Mouse (Mus musculus) C3H10T1/2 (cell line): ENCODE data around the gene Usp17le. TPM values are rescaled to one million over a fixed set of nuclear protein-coding genes. Genes with fewer than 3 reads are reported as not detected.

Source experiments
- polyA plus RNA-seq, 2 experiments: library from polyadenylated mRNA; unstranded; fragments of >200 nt; fragmentation: generic; extraction: Trizol; gene quantifications; one replicate each; pipeline ENCODE4 v1.2.1; 2012; ENCODE audit warnings: missing spikeins in 2 of 2

Gene Usp17le
- polyA plus RNA-seq, result under 1 TPM; 0.01 to 0.18 TPM

GRCm38 (mm10) chr7:104777370-104777769 is at the start of gene Usp17le:
Gene Usp17le, minus strand, starts transcription at chr7:104777470.

Other genes starting within 250 kb of the Usp17le start
- not detected for gene Olfr651, start 227.3 kb downstream of the Usp17le start, polyA plus RNA-seq
- gene Olfr652, start 216.6 kb downstream of the Usp17le start, polyA plus RNA-seq, result not detected
- gene Olfr653, start 200.2 kb downstream of the Usp17le start, polyA plus RNA-seq, result not detected
- not detected for gene Olfr654, start 190.4 kb downstream of the Usp17le start, polyA plus RNA-seq
- gene Olfr655, start 175.7 kb downstream of the Usp17le start, polyA plus RNA-seq, result not detected
- gene Olfr656, start 163.5 kb downstream of the Usp17le start, polyA plus RNA-seq, result not detected
- not detected for gene Olfr657, start 152.7 kb downstream of the Usp17le start, polyA plus RNA-seq
- not detected for gene Olfr658, start 130.2 kb downstream of the Usp17le start, polyA plus RNA-seq
- gene Olfr659, start 110.7 kb downstream of the Usp17le start, polyA plus RNA-seq, result not detected
- gene Olfr661, start 91.0 kb downstream of the Usp17le start, polyA plus RNA-seq, result not detected
- gene Usp17lb, start 65.1 kb upstream of the Usp17le start, polyA plus RNA-seq, result under 1 TPM; 0.05 to 0.08 TPM
- under 1 TPM; 0.09 to 0.27 TPM for gene Usp17la, start 79.5 kb upstream of the Usp17le start, polyA plus RNA-seq
- not detected for gene Olfr665, start 100.6 kb upstream of the Usp17le start, polyA plus RNA-seq
- not detected for gene Olfr666, start 118.5 kb upstream of the Usp17le start, polyA plus RNA-seq
- not detected for gene Olfr667, start 144.0 kb upstream of the Usp17le start, polyA plus RNA-seq
- not detected for gene Olfr668, start 150.6 kb upstream of the Usp17le start, polyA plus RNA-seq
- not detected for gene Olfr669, start 156.8 kb upstream of the Usp17le start, polyA plus RNA-seq
- gene Olfr670, start 185.2 kb upstream of the Usp17le start, polyA plus RNA-seq, result not detected
- not detected for gene Olfr671, start 201.7 kb upstream of the Usp17le start, polyA plus RNA-seq
- gene Olfr672, start 224.6 kb upstream of the Usp17le start, polyA plus RNA-seq, result not detected